Mouse (Mus musculus) olfactory bulb, adult 2 months (tissue): Measurements from ENCODE around the gene Zmat3. TPM values are rescaled to one million over a fixed set of nuclear protein-coding genes. Genes with fewer than 3 reads are reported as not detected.

ENCODE experiments used
- H3K27ac ChIP-seq: fragments of 200-500 bp; 2 replicates; pipeline ENCODE4 v1.5.1; 2012; ENCODE audit warnings: low read depth, low read length; ENCODE audit not compliant: insufficient read depth
- H3K4me1 ChIP-seq: fragments of 200-500 bp; 2 replicates; pipeline ENCODE4 v1.6.1; 2012; ENCODE audit warnings: low read length; ENCODE audit not compliant: control insufficient read depth, insufficient read depth
- H3K4me3 ChIP-seq: fragments of 200-500 bp; 2 replicates; pipeline ENCODE4 v1.5.1; 2012; ENCODE audit warnings: mild to moderate bottlenecking, low read depth, low read length, moderate library complexity; ENCODE audit not compliant: insufficient read depth
- CTCF ChIP-seq: fragments of 200-500 bp; IDR thresholded peaks from 2 replicates; pipeline ENCODE4 v1.5.1; 2012; ENCODE audit warnings: low read depth, mild to moderate bottlenecking, low read length, moderate library complexity; ENCODE audit not compliant: insufficient read depth
- POLR2A ChIP-seq: fragments of 200-500 bp; IDR thresholded peaks from 2 replicates; pipeline ENCODE4 v1.6.1; 2012; ENCODE audit warnings: mild to moderate bottlenecking, low read depth, low read length, moderate library complexity; ENCODE audit not compliant: insufficient read depth
- WGBS: fragments of 180-500 bp; shearing (Covaris S2); methylation state at CpG from one replicate; pipeline ENCODE4 v1.1.7; 2018; 5-methylcytosine and 5-hydroxymethylcytosine counted together
- polyA plus RNA-seq: library from polyadenylated mRNA; stranded (reverse); fragments of >200 nt; gene quantifications from 2 replicates; pipeline ENCODE4 v1.2.4, GENCODE M21; 2012; ENCODE audit warnings: low replicate concordance; ENCODE audit not compliant: missing spikeins, insufficient read depth, insufficient read length

Gene Zmat3
- polyA plus RNA-seq, 1 experiment: not detected

DNA sequence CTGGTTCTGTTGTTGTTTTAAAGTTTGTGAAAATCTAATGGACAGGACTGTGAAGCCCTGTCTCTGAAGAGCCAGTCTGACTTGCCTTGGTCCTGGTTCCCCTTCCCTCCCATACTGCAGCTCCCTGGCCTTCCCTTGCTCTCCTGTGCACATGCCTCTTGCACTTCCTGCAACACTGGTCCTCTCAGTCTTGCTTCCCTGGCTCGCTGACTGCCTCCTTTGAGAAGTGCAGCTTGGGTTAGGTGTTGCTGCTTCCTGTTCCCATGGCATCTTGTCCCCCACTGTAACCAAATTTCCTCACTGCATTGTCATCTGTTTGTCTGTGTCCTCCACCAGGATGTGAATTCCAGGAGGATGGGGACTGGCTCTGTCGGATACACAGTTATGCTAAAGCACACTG is 34.1 kb upstream of the Zmat3 start:
- Histone ChIP-seq H3K4me3 (no peak overlapping the region), H3K27ac (no peak overlapping the region), H3K4me1 (peaks cover 11% of the 10 kb centered on the region)
- WGBS: 60% methylated on average over 2 of the region's 2 CpGs
- TF ChIP-seq POLR2A: no peak
- TF ChIP-seq CTCF: no peak

DNA sequence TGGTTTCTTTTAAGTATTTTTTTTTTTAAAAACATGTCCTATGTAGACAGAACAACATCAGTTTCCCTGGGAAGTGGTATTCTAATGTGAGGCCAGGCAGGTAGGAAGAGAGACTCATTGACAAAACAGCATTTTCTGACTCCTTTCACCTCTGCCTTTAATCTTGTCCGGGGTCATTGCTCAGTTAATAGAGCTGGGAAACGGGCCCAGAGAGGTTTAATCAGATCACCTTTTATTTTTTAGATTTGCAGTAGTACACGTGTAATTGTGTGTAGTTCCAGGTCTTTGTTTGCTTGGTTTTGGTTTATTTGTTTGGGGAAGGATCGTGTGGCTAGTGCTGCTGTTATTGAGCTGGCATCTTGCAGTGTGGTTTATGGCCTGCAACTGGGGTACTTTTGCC is 33.6 kb upstream of the Zmat3 start:
- TF ChIP-seq CTCF (no peak), POLR2A (no peak)
- H3K4me1 ChIP-seq: peaks cover 11% of the 10 kb centered on the region
- no peak overlapping the region for H3K27ac ChIP-seq
- 35% methylated on average over 4 of the region's 4 CpGs for WGBS
- no peak overlapping the region for H3K4me3 ChIP-seq

DNA sequence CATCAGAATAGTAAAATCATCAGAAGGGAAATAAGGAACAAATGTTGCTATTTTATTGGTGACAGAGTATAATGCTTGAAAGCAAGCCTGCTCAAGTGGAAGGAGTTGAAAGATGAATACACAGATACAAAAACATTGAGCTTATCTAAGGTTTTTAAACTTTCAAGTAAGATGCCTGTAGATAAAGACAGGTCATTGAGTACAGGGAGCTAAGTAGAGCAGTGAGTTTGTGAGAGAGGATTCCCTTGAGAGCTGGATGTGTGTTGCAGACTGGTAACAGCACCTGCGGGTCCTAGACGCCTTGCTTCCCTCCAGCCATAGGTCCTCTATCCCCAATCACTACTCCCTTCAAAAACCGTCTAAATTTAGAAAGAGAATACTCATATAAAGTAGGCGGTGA is 32.8 kb upstream of the Zmat3 start:
- no peak overlapping the region for H3K27ac ChIP-seq
- peaks cover 11% of the 10 kb centered on the region for H3K4me1 ChIP-seq
- no peak for TF ChIP-seq CTCF
- TF ChIP-seq POLR2A: no peak
- 12% methylated on average over 4 of the region's 4 CpGs for WGBS
- H3K4me3 ChIP-seq: no peak overlapping the region; the same call in 1 of the 2 replicates

DNA sequence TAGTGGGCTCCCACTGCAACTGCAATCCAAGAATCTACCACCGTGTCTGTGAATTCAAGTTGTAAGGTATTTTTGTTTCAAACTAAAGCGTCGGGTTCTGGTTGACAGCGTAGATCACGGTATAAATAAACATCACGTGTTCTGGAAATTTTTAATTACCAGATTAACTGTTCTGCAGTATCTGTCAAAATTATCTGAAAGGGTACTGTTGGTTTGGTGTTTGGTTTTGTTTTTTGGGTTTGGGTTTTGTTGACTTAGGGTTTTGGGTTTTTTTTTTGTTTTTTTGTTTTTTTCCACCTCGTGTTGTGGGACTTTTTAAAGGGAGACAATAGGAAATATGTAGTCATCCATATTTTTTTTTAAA is 32.3 kb upstream of the Zmat3 start:
- WGBS: 0% methylated on average over 7 of the region's 7 CpGs

DNA sequence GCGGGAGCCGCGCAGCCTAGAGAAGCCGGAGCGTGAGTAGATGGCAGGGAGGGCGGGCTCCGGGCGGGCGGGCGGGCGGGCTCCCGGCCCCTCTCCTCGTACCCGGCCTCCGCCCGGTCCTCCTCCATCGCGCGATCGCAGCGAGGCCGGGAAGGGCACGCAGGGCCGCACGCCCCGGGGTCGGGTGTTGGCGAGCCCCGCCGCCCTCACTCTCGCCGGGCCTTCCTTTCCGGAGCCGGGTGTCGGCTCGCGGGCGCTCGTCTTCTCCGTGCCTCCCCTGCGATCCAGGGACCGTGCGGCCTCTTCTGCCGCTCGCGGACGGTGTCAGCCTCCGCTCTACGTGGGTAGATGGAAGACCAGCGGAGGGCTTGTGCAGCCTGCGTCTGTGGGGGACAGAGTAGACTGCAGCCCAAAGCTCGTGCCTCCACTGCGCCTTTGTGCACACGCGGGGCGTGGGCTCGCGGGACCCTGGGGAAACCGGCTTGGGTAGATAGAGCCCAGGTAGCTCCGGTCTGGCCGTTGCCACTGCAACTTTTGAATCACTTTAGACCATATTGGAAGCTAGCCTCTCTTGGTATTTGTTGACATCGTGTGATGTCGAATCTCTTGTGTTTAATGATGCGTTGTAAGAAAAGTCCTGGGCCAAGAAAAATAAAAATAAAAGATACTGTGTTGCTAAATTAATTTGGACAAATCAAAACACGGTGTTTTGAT is 31.8 kb upstream of the Zmat3 start, which contains the start of gene Pik3ca:
Gene Pik3ca (plus strand): TSS at position 211 of the 714 bp plus-strand sequence.
- TF ChIP-seq POLR2A: no peak
- no peak for TF ChIP-seq CTCF
- WGBS: under 1% methylated on average over 65 of the region's 65 CpGs

More for the DNA sequence above, 32.3 kb upstream of the Zmat3 start:
- no peak for TF ChIP-seq POLR2A
- no peak for TF ChIP-seq CTCF
- Histone ChIP-seq H3K4me1 (peaks cover 8% of the 10 kb centered on the region), H3K4me3 (no peak overlapping the region), H3K27ac (no peak overlapping the region)

DNA sequence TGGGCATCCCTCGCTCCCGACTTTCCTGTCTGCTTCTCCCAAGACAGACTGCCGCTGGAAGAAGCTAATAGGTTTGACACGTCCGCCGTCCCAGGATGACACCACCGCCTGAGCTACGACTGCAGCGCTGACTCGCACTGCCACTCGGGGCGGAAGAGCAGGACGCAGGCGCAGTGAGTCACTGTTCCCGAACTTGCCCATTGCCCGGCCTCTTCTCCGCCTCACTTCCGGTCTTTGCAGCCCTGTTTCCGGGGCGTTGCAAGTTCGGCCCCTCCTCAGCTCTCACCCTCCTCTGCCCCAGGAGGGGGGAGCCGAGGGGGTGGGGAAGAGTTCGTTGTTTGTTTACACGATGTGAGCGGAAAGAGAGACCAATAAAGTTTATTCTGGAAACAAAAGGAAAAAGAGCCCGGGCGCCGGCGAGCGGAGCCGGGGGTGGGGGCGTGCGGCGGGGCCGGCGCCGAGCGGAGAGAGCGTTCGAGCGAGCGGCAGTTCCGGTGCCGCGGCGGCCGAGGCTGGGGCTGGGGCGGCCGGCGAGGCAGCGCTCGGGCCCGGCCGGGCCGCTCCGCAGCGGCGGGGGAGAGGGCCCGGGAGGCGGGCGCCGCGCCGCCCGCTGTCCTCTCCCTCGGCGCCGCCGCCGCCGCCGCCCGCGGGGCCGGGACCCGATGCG is 31.1 kb upstream of the Zmat3 start:
- WGBS: 8% methylated on average over 77 of the region's 77 CpGs
- Histone ChIP-seq H3K4me3 (peak overlapping the region; percentile 67), H3K4me1 (peaks cover 8% of the 10 kb centered on the region), H3K27ac (peak overlapping the region; percentile 32)
- TF ChIP-seq CTCF: no peak
- peak; percentile 94 for TF ChIP-seq POLR2A

More for the DNA sequence above, 31.8 kb upstream of the Zmat3 start, which contains the start of gene Pik3ca:
- Histone ChIP-seq H3K4me1 (peaks cover 8% of the 10 kb centered on the region), H3K27ac (peak within 1 kb of the TSS; percentile 85), H3K4me3 (peak within 1 kb of the TSS; percentile 67)

DNA sequence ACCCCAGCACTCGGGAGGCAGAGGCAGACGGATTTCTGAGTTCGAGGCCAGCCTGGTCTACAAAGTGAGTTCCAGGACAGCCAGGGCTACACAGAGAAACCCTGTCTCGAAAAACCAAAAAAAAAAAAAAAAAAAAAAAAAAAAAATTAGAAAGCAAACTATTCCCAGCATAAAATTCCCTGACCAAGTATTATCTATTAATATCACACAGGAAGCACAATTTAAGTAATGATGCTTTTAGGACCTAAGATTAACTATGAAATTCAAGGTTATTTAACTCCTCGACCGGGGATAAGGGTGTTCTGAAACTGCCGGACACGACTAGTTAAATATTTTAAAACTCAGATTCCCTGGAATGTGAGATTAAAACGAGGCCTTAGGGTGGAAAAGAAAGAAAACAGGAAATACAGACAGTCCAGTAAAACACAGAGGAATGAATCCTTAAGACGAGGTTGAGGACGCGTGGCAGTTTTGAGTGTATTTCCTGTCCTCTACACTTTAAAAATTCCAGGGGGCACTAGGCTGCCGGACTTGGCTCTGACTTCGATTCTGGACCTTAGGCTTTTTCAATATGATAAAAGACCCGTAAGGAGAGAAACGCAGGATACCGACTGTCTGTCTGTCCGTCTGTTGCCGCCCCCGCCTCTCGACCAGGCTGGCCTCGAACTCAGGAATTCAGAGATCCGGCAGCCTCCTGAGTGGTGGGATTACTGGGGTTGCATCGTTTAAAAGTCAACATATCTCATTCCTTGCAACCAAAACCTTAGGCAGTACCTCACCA is 30.1 kb upstream of the Zmat3 start:
- WGBS: 23% methylated on average over 24 of the region's 24 CpGs
- Histone ChIP-seq H3K27ac (peak overlapping the region; percentile 32; the same call in 1 of the 2 replicates), H3K4me1 (peaks cover 6% of the 10 kb centered on the region), H3K4me3 (peak overlapping the region; percentile 36)
- TF ChIP-seq POLR2A (no peak), CTCF (no peak)

DNA sequence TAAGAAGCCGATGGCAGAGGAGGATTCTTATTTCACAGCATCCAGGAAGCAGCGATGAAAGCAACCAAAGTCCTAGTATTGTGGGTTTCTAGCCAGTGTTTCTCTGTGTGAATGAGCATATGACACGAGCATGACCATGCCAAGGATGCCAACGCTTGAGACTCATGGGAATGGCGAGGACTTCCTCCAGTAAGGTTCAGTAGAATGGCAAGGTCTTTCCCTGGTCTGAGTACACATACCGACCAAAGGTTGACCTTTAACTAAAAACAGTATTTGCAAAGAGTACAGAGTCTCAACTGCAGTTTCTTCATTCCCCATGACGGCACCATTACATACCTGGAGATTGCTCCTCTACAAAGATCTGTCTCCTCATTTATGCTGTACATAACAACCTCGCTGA is 28.2 kb upstream of the Zmat3 start:
- H3K4me3 ChIP-seq: no peak overlapping the region
- 93% methylated on average over 8 of the region's 8 CpGs for WGBS
- no peak overlapping the region for H3K27ac ChIP-seq
- H3K4me1 ChIP-seq: peaks cover 3% of the 10 kb centered on the region; the same call in 1 of the 2 replicates
- TF ChIP-seq CTCF (no peak), POLR2A (no peak)
